Mouse (Mus musculus) heart, postnatal 10 days (tissue): Measurements from ENCODE around the gene Crtap. TPM values are rescaled to one million over a fixed set of nuclear protein-coding genes. Genes with fewer than 3 reads are reported as not detected.
A peak's percentile ranks its signal among the peaks of the same experiment; 100 is the strongest.

Source experiments
- DNase-seq, 2 experiments: peaks; one replicate each; pipeline ENCODE4 v3.0.0; 2021
- intact Hi-C: fragments of 180-260 bp; cut with DNase I; formaldehyde crosslinking; loops from one replicate; pipeline ENCODE4 v1.15.1; 2025
- total RNA-seq, 2 experiments: library from RNA; stranded (reverse); gene quantifications; 2 replicates each; pipeline ENCODE4 v1.2.3; 2021

The Crtap gene
- 10 to 100 TPM; 61.0 to 66.3 TPM for total RNA-seq

DNA sequence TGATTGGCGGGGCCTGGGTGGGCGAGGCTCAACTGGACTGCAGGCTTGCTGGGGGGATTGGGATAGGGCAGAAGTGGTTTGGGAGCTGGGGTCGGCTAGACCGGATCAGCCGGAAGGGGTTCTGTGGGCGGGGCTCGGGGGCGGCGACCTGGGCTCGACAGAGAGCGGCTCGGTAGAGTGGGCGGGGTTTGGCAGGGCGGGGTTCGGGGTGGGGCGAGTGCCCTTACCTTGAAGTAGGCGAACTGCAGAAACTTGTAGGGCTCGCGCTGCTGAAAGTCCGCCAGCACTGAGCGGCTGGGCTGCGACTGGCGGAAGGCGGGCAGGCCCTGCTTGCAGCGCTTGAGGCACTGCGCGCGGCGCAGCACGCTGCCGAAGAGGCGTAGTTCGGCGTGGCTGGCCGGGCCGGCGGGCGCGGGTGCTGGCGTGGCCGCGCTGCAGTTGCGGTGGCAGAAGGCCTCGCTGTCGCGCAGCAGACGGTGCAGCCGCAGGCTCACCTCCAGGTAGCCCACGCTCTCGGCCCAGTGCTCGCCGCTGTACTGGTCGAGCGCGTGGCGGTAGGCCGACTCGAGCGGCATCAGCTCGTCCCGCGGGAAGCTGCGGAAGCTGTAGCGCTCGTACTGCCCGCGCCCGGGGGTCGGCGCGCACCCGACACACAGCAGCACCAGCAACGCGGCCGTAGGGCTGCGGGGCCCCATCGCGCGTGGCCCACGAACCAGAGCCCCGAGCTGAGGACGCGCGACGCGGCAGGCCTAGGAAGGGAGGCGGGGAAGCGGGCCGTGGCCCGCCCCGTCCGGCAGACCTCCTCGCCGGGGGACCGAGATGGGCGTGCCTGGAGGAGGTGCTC is at the start of gene Crtap:
Crtap (minus strand) TSS at position 771 of the 844 bp plus-strand sequence.
- intact Hi-C loops, result loop anchor here (10.0 kb wide), 1 partner anchor 405 kb away; no protein-coding TSS in a partner anchor
- DNase-seq, result peak; percentile 68 to 70

DNA sequence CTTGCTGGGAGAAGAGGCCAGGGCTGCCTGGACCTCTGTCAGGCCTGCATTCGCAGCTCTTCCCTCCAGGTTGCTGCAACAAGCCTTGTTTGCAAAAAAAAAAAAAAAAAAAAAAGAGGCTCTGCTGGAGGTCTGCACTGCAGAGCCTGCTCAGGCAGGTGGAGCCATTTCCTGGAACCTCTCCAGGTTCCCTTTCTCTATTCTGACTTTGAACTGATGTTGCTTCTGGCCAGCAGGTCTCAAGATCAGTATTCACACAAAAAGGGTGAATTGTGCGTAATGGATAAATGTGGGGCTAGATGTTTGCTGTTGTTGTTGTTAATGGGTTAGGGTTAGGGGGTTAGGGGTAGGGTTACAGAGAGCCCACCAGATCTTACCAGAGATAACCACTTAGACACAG is 45.2 kb upstream of the Crtap start:
- DNase-seq, result no peak
- intact Hi-C loops, result no loop called here

DNA sequence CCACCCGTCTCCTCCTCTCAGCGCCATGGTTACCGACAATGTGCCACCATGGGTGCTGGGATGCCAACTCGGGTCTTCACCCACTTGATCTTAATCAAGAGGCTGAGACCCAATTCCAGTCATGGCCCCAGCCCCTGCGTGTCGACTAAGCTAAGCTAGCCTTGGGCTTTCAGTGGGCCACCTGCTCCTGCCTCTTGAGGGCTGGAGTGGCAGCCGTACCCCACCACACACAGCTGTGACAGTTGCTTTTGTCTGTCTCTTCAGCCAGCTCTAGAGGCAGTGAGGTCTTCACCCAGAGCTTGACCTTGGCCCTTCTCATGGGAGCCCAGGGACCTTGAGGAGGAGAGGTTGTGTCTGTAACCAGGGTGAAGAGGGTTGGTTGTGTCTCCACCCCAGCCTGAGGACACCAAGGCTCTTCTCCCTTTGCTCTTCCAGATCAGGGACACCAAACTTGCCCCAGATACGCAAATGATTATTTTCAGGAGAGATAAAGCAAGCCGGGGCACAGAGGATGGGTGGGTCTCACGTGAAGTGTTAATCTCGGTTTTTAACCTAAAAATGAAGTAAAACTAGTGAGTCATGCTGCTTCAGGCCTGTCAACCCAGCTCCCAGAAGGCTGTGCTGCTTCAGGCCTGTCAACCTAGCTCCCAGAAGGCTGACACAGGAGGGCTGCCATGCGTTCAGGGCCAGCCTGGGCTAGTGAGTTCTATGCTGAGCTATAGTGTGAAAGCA is 37.8 kb upstream of the Crtap start:
- DNase-seq, result no peak
- intact Hi-C loops, result no loop called here

DNA sequence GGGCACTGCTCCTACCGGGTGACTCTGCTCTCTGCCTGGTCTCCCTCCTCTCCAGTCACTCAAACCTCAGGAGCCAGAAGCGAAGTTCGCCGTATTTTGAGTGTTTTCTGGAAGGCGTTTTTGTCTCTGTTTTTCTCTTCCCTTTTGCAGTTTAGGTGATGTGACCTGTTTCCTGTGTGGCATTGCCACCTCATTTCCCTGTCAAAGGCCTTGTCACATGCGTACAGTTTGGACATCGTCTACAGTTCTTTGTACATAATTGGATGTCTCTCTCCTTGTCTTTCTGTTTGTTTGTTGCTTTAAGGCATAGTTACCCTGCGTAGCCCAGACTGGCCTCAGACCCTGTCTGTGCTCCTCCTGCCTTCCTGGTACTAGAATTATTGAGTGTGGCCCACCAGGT is 37.0 kb upstream of the Crtap start:
- intact Hi-C loops, result no loop called here
- no peak for DNase-seq

DNA sequence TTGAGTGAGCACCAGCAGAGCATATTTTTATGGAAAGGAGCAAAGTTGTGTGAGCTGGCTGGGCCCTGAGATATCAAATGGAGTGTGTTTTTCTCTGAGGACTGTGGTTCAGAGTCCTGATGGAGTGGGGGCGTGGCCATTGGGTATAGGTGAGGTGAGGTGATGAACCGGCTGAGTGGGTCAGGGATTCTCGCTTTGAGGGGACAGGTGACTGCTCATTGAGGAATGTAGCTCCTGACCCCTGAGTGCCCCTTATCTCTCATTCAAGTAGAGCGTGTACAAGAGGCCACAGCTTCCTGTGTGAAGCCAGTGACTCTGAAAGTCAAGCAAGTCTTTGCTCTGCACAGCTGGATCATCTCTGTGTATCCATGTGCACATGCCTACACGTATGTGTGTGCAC is 35.7 kb upstream of the Crtap start:
- DNase-seq, result no peak
- intact Hi-C loops, result no loop called here

DNA sequence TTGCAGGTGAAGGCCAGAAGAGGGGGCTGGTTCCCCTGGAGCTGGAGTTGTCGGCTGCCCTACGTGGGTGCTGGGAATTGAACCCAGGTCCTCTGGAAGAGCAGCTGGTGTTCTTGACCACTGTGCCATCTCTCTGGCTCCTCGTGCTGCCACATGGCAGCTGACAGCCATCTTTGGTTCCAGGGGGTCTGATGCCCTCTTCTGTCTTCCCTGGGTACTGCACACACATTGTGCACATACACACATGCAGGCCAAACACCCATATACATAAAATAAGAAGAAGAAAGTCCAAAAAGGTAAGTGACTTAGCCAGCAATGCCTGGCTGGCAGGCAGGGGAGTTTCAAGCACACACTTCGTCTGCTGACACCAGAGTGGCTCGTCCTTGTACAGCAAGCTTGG is 35.1 kb upstream of the Crtap start:
- no peak for DNase-seq
- intact Hi-C loops, result no loop called here

DNA sequence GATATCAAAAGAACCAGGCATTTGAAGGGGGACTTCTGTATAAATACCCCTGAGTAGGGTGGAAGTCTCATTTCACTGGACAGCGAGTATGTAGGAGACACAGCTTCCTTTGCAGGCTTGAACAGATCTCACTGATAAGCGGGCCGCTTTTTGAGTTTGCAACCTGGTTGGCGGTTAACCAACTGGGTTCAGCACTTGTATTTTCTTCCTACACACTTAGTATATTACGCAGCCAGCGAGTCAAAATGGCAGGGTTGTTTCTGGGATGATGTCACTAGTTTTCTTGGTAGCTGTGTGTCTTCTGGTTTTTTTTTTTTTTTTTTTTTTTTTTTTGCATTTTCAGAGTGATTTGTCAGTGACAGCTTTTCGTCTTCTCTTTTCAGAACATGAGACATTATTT is 31.3 kb upstream of the Crtap start:
- intact Hi-C loops, result no loop called here
- no peak for DNase-seq

DNA sequence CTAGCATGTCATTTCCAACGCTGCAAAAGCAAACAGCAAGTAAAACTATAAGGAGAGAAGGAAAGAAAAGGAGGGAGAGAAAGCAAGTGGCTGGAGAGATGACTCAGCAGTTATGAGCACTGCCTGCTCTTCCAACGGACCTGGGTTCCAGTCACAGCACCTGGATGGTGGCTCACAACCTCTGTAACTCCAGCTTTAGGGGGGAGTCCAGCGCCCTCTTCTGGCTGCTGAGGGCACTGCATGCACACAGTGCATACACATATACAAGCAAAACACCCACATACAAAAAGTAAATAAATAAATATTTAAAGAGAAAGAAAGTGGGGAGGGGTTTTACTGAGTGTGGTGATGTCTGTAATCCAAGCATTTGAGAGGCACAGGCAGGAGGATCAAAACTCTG is 30.6 kb upstream of the Crtap start:
- intact Hi-C loops, result no loop called here
- no peak for DNase-seq

DNA sequence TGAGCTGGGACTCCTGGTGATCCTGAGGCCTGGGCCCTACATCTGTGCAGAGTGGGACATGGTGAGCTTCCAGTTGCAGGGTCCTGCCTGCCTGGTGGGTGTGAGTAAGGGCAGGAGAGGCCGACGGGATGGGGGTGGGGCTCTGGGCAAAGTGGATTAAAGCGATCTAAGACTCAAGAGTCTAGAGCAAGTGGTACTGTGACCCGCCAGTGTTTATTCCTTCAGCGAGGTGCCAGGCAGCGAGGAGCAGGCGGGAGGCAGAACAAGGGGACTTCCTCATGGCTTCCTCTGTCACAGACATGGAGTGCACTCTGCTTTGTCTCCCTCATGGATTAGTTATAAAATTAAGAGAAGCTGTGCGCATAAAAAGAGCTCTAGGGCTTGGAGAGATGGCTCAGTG is 30.0 kb upstream of the Crtap start:
- DNase-seq, result no peak
- intact Hi-C loops, result no loop called here

DNA sequence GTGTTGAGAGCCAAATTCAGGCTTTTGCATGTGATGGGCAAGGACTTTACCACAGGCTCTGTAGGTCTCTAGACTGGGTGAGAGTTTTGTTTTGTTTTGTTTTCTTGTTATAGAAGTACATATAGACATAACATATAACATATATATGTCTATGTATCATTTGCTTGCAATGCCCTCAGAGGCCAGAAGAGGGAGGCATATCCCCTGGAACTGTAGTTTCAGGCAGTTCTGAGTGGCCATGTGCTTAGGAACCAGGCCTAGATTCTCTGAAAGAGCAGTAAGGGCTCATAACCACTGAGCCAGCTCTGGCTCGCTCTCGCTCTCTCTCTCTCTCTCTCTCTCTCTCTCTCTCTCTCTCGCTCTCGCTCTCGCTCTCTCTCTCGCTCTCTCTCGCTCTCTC is 27.7 kb upstream of the Crtap start:
- DNase-seq, result peak; percentile 32 to 50
- intact Hi-C loops, result no loop called here

DNA sequence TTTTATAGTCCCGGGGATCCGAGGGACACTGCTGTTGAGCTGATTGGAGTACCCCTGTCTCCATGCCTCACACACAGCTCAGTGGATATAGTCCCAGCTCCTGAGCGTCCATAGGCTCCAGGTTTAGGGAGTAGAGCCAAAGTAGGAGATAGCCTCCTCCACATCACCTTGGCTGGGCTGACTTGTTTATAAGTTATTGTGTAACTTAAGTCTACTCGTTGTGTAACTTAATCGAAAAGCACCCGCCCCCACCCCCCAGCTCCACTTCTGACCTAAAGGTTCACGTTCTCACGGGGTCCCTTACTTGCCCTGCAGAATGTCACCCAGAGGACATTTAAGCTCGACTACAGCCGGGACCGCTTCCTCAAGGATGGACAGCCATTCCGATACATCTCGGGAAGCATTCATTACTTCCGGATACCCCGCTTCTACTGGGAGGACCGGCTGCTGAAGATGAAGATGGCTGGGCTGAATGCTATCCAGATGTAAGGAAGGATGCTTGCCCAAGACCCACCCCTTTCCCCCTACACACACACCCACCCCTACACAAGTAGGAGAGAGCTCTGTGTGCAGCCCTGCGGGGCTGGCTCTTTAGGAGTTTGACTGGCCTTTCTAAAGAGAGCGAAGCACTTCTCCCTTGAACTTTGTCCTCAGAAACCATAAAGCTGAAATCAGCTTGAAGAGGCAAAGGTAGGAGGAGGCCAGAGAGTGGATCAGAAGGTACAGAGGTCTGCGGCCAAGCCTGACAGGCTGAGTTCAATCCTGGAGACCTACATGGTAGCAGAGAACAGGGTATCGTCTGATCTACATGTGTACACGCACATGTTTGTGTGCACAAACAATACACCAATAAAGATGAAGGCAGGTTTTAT is 26.4 kb upstream of the Crtap start:
- DNase-seq, result no peak
- intact Hi-C loops, result loop anchor here (2.0 kb wide), 1 partner anchor 82 kb away; no protein-coding TSS in a partner anchor

DNA sequence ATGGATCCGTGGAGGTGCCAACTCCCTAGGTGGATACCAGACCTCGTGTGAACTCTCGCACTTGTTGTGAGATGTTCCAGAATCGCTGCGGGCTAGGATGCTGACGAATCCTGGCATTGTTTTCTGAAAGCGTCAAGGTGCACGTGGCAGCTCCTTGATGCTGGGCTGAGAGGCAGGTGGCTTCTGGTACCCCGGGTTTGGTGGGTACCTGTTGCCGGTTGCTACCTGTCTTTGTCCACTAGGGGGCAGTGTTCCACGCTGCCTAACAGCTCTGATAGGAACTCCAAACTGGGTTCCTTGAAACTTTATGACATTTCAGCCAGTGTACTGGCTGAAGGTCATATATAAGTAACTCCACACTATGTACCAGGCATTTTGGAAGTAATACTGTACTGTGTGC is 25.2 kb upstream of the Crtap start:
- intact Hi-C loops, result loop anchor here (2.0 kb wide), 2 partner anchors 83 to 167 kb away; no protein-coding TSS in a partner anchor
- peak; percentile 50 to 62 for DNase-seq

DNA sequence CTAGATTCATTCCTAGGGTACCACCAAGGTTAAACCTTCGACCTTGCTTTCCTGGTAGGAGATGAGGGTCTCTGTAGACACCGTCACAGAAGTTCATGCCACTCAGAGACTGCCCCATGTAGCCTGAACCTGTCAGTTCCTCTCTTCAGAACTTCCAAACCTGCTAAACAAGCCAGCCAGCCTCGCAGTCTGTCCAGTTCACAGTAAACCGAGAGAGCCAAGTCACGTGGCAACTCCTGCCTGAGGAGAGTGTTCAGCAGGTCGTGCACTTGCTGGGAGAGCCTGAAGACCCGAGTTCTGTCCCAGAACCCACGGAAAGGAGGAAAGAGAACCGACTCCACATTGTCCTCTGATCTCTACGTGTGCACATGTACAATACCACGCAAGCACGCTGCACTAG is 23.4 kb upstream of the Crtap start:
- intact Hi-C loops, result loop anchor here (2.0 kb wide), 1 partner anchor 169 kb away; no protein-coding TSS in a partner anchor
- no peak for DNase-seq

DNA sequence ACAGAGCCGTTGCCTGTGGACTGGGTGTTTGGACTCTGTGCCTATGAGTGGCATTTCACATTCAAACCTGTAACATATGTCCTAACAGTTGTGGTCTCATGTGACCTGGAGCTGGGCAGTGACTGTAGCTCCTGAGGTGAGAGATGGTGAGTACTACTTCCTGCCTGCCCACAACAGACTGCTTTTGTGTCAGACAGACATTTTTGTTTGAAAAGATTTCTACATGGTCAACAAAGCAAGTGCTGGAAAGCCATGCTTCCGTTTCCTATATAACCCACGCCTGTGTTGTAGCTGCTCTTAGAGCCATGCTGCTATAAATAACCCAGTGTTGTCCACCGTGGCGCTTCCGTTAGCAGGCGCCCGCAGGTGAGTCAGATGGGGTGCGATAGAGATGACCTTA is 21.9 kb upstream of the Crtap start:
- peak in 1 of 2 experiments; percentile 10 for DNase-seq
- intact Hi-C loops, result no loop called here

DNA sequence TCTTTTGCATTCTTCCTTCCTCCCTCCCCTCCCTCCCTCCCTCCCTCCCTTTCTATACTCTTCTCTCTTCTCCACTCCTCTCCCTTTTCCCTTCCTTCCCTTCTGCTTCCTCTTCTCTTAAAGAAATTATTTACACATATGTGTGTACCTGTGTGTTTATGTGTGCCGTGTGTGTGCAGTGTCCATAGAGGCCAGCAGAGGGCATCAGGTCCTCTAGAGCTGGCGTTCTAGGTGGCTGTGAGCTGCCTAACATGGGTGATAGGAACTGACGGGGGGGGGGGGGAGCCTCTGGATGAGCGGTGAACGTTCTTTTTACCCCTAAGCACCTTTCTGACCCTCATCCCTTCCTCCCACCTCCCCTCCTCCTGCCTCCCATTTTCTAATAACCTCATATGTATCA is 20.8 kb upstream of the Crtap start:
- intact Hi-C loops, result no loop called here
- DNase-seq, result no peak

DNA sequence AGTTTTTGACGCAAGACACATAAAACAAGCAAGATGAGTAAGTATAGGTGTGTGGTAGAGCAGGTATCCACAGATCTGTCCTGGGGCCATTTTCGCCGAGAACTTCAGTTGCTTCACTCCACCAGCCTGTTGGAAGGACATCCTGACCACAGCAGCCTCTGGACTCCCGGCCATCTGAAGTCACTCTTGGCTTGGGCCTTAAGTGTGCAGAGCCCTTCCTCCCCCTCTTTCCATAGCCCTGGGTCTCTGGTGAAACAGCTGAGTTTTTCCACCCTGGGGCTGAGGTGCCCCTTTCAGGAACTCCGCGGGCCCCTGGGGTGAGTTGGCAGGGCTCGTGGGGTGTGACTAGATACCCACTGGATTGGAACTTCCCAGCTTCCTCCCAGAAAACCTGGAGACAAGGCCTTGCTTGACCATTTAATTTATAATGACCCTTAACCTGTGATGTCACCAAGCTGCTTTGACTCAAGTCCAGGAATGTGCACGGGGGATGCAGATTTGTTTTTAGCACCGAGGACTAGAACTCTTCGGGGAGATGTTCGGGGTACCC is 19.9 kb upstream of the Crtap start:
- intact Hi-C loops, result no loop called here
- no peak for DNase-seq

DNA sequence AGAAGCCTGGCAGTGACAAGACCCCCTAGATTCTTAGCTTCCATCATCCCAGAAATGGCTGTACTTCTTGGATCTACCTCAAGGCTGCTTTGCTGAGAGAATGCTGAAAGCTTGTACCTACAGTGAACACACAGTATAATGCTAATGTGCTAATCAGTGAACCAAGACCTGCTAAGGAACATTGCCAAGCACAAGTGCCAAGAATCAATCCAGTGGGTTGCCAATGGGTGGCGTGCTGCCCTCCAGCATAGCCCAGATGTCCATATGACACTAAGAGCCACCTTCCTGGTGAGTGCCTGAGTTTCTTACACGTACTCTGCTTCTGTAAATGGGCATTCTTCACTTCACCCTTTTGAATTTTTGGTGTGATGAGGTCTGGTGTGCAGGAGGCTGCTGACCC is 17.2 kb upstream of the Crtap start:
- DNase-seq, result peak in 1 of 2 experiments; percentile 15
- intact Hi-C loops, result no loop called here

DNA sequence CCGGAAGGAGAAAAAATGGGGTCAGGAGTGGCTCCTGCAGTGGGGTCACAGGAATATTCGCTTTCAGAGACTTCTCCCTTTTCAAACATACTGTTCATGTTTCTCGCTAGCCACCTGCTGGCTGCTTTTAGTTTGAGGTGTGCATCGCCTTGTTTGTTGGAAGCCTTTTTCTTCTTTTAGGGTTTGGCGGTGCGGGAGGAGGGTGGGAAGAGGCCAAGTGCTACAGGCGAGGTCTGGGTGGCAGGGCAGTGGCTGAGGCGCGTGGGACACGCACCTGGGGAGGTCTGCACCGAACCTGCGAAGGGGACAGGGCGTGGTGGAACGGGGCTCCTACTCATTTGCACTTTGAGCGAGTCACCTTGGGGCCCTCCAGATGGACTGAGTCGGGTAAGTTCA is 11.2 kb upstream of the Crtap start:
- intact Hi-C loops, result no loop called here

DNA sequence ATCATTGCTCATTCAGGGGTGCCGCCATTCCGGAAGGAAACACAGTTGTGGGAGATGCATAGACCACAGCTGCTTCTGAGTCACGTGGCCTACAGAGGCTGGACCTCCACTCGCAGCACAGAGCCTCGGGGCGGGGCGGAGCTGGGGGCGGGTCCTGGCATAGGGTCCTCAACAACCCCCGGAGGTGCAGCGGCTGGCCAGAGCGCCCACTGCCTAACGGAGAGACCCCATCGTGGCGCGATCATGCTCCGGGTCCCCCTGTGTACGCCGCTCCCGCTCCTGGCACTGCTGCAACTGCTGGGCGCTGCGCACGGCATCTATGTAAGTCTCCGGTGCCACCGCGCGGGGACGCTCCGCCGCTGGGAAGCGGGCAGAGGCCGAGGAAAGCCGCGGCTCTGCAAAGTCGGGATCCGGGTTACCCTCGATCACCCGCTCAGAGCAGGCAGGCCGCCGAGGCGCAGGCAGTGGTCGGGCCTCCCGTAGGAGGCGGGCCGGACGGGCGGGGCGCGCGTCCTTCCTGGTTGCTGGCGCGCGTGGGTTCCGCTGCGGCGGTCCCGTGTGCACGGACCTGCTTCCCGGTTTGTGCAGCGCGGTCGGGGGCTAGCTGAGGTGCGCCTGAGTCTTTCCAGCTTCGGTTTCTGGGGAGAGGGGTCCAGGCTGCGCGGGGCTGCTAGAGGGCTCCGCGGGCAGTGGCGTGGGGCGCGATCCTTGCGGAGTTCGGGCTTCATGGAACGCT is 10.6 kb upstream of the Crtap start, which contains the start of the genes Glb1 and Tmppe:
Glb1 (plus strand) TSS at position 128 of the 736 bp plus-strand sequence.
Tmppe (plus strand) TSS at position 157 of the 736 bp plus-strand sequence.
- intact Hi-C loops, result no loop called here
- DNase-seq, result peak; percentile 87

More for the DNA sequence above, 11.2 kb upstream of the Crtap start:
- no peak for DNase-seq

DNA sequence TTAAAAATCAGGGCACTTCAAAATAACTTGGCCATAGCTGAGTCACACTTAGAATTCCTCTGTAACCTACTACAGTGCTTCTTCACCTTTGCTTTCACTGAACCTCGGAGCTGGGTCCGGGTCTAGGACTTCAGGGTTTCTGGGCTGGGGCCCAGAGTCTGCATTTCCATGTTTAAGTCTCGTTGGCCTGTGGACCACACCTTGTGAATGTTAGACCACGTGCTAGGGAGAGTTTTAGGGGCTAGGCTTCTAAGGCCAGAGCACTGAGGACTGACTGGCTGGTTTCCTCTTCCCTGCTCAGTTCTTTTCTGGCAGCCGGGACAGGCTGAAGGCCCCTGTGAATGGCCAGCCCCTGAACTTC is 10.1 kb upstream of the Crtap start:
- intact Hi-C loops, result no loop called here
- no peak for DNase-seq
